Mouse (Mus musculus): ENCODE data around the gene Ttll1.

The Ttll1 gene

GRCm38 (mm10) chr15:83510805-83511405 is at the start of gene Ttll1:
TSS of gene Ttll1 (minus strand) at chr15:83510893.
- DNase-seq (ENCODE audit: extremely low spot score), result peak; percentile 94

- peak; percentile 89 for DNase-seq (ENCODE audit: extremely low spot score)
Measured at GRCm38 (mm10) chr15:83555161-83555974, 44.7 kb upstream of the Ttll1 start.

- no peak for DNase-seq (ENCODE audit: extremely low spot score)
Measured at GRCm38 (mm10) chr15:83553831-83554230, 43.1 kb upstream of the Ttll1 start.

- DNase-seq (ENCODE audit: extremely low spot score), result no peak
Measured at GRCm38 (mm10) chr15:83550137-83550536, 39.4 kb upstream of the Ttll1 start.

- no peak for DNase-seq (ENCODE audit: extremely low spot score)
Measured at GRCm38 (mm10) chr15:83547144-83547543, 36.5 kb upstream of the Ttll1 start.

- no peak for DNase-seq (ENCODE audit: extremely low spot score)
Measured at GRCm38 (mm10) chr15:83546029-83546428, 35.3 kb upstream of the Ttll1 start.

GRCm38 (mm10) chr15:83541647-83542287 is 31.1 kb upstream of the Ttll1 start:
- DNase-seq (ENCODE audit: extremely low spot score), result no peak

- DNase-seq (ENCODE audit: extremely low spot score), result no peak
Measured at GRCm38 (mm10) chr15:83539905-83540304, 29.2 kb upstream of the Ttll1 start.

GRCm38 (mm10) chr15:83538855-83539254 is 28.2 kb upstream of the Ttll1 start:
- no peak for DNase-seq (ENCODE audit: extremely low spot score)

GRCm38 (mm10) chr15:83535890-83536231 is 25.2 kb upstream of the Ttll1 start:
- no peak for DNase-seq (ENCODE audit: extremely low spot score)

GRCm38 (mm10) chr15:83534960-83535889 is 24.5 kb upstream of the Ttll1 start:
- DNase-seq (ENCODE audit: extremely low spot score), result no peak

- no peak for DNase-seq (ENCODE audit: extremely low spot score)
Measured at GRCm38 (mm10) chr15:83532606-83533005, 21.9 kb upstream of the Ttll1 start.

GRCm38 (mm10) chr15:83531961-83532469 is 21.3 kb upstream of the Ttll1 start:
- DNase-seq (ENCODE audit: extremely low spot score), result no peak

GRCm38 (mm10) chr15:83530688-83531087 is 20.0 kb upstream of the Ttll1 start:
- no peak for DNase-seq (ENCODE audit: extremely low spot score)

- DNase-seq (ENCODE audit: extremely low spot score), result no peak
Measured at GRCm38 (mm10) chr15:83530233-83530632, 19.5 kb upstream of the Ttll1 start.

- no peak for DNase-seq (ENCODE audit: extremely low spot score)
Measured at GRCm38 (mm10) chr15:83529765-83530164, 19.1 kb upstream of the Ttll1 start.

GRCm38 (mm10) chr15:83528892-83529291 is 18.2 kb upstream of the Ttll1 start:
- DNase-seq (ENCODE audit: extremely low spot score), result no peak

GRCm38 (mm10) chr15:83527747-83528146 is 17.1 kb upstream of the Ttll1 start:
- no peak for DNase-seq (ENCODE audit: extremely low spot score)

GRCm38 (mm10) chr15:83527092-83527437 is 16.4 kb upstream of the Ttll1 start:
- DNase-seq (ENCODE audit: extremely low spot score), result no peak

GRCm38 (mm10) chr15:83526424-83527091 is 15.9 kb upstream of the Ttll1 start, which contains the start of gene Bik:
TSS of gene Bik (plus strand) at chr15:83526862.
- peak; percentile 75 for DNase-seq (ENCODE audit: extremely low spot score)

- DNase-seq (ENCODE audit: extremely low spot score), result no peak
Measured at GRCm38 (mm10) chr15:83524333-83524729, 13.6 kb upstream of the Ttll1 start.
